Comparison of ENCODE assay signal across 17 mouse cellular contexts in genomic region chr3:132934649-132935048, GRCm38 (mm10). TPM values are rescaled to one million over a fixed set of nuclear protein-coding genes. Genes with fewer than 3 reads are reported as not detected.
DNase-seq lines count a peak whose midpoint lies in the region; ATAC-seq and TF ChIP-seq lines count a peak whose summit lies in the region.
"Had no signal": no experiment of that assay in that cellular context is flagged by ENCODE, and none has a peak within 500 bp of the region (broad histone marks: within the 10 kb centered on the region; RNA-seq: fewer than 3 reads in every experiment).

No protein-coding gene starts in this region.

- 34% methylated on average over 2 of the region's 2 CpGs for WGBS in lung, embryonic 16.5 days
- 19% methylated on average over 2 of the region's 2 CpGs for WGBS in forebrain, postnatal 0 days
- 21% methylated on average over 2 of the region's 2 CpGs for WGBS in midbrain, postnatal 0 days

- H3K27ac ChIP-seq in lung, embryonic 16.5 days (ENCODE audit: low read length), result no peak overlapping the region
- no peak overlapping the region for H3K27ac ChIP-seq in forebrain, postnatal 0 days (ENCODE audit: low read depth, low read length)
- no peak overlapping the region for H3K27ac ChIP-seq in midbrain, postnatal 0 days (ENCODE audit: low read depth, low read length)
- H3K27ac ChIP-seq: intestine, embryonic 15.5 days; kidney, embryonic 15.5 days had no signal

- no peaks in the 10 kb centered on the region for H3K9me3 ChIP-seq in lung, embryonic 16.5 days (ENCODE audit: control insufficient read depth, low read length)
- no peaks in the 10 kb centered on the region for H3K9me3 ChIP-seq in forebrain, postnatal 0 days (ENCODE audit: low read length)
- no peaks in the 10 kb centered on the region for H3K9me3 ChIP-seq in midbrain, postnatal 0 days (ENCODE audit: low read length)
- H3K9me3 ChIP-seq: heart, embryonic 12.5 days; intestine, embryonic 15.5 days; kidney, embryonic 15.5 days had no signal

- no peak for TF ChIP-seq CTCF in forebrain, postnatal 0 days (IDR thresholded peaks at IDR 0.05; ENCODE audit: low read depth)
- TF ChIP-seq CTCF in midbrain, postnatal 0 days (IDR thresholded peaks at IDR 0.05), result no peak

- no peaks in the 10 kb centered on the region for H3K36me3 ChIP-seq in lung, embryonic 16.5 days (ENCODE audit: control insufficient read depth, insufficient read depth, low read length)
- H3K36me3 ChIP-seq in forebrain, postnatal 0 days (ENCODE audit: insufficient read depth), result no peaks in the 10 kb centered on the region
- no peaks in the 10 kb centered on the region for H3K36me3 ChIP-seq in midbrain, postnatal 0 days (ENCODE audit: insufficient read depth, low read length)
- H3K36me3 ChIP-seq: heart, embryonic 12.5 days; intestine, embryonic 15.5 days; kidney, embryonic 15.5 days had no signal

- no peaks in the 10 kb centered on the region for H3K27me3 ChIP-seq in lung, embryonic 16.5 days (ENCODE audit: control insufficient read depth, insufficient read depth, low read depth, low read length)
- H3K27me3 ChIP-seq in forebrain, postnatal 0 days (ENCODE audit: insufficient read depth, low read length), result no peaks in the 10 kb centered on the region
- H3K27me3 ChIP-seq in midbrain, postnatal 0 days (ENCODE audit: insufficient read depth, low read length), result no peaks in the 10 kb centered on the region
- H3K27me3 ChIP-seq: heart, embryonic 12.5 days; intestine, embryonic 15.5 days; kidney, embryonic 15.5 days had no signal

- ATAC-seq in lung, embryonic 16.5 days (ENCODE audit: low read depth), result 0 out of 2 replicates have a peak, but pooled peaks have one; percentile 32
- ATAC-seq in forebrain, postnatal 0 days, result 0 out of 2 replicates have a peak, but pooled peaks have one; percentile 27
- 0 out of 2 replicates have a peak, but pooled peaks have one; percentile 41 for ATAC-seq in midbrain, postnatal 0 days (ENCODE audit: low FRiP score)
- ATAC-seq: intestine, embryonic 15.5 days had no signal

- no peak overlapping the region for H3K9ac ChIP-seq in lung, embryonic 16.5 days (ENCODE audit: low read length)
- no peak overlapping the region for H3K9ac ChIP-seq in forebrain, postnatal 0 days
- H3K9ac ChIP-seq in midbrain, postnatal 0 days (replicated peaks; ENCODE audit: low read length, poor library complexity, severe bottlenecking), result no peak overlapping the region
- H3K9ac ChIP-seq: heart, embryonic 12.5 days; intestine, embryonic 15.5 days; kidney, embryonic 15.5 days had no signal

- peaks cover 22% of the 10 kb centered on the region for H3K4me1 ChIP-seq in lung, embryonic 16.5 days (replicated peaks; ENCODE audit: control insufficient read depth, insufficient read depth, low read length)
- H3K4me1 ChIP-seq in forebrain, postnatal 0 days (ENCODE audit: insufficient read depth), result no peaks in the 10 kb centered on the region
- no peaks in the 10 kb centered on the region for H3K4me1 ChIP-seq in midbrain, postnatal 0 days (ENCODE audit: insufficient read depth, low read length)
- H3K4me1 ChIP-seq: heart, embryonic 12.5 days; intestine, embryonic 15.5 days; kidney, embryonic 15.5 days had no signal

- DNase-seq in heart, adult 11 months, result peak; percentile 61
- DNase-seq in heart, adult 9 months (ENCODE audit: low spot score in 2 of 2), result no peak
- no peak for DNase-seq in lung, postnatal 36 days
- DNase-seq in forebrain, postnatal 0 days, result no peak
- DNase-seq in midbrain, postnatal 0 days (ENCODE audit: low spot score), result peak; percentile 57
- no peak for DNase-seq in embryo, embryonic 10 days (ENCODE audit: low spot score)
- DNase-seq in cerebellum, adult 8-10 months, result no peak
- DNase-seq: adrenal gland, postnatal 36 days; cerebellum, adult 9-11 months; embryo, embryonic 11 days; gastrocnemius, postnatal 14 days; lung, adult 2 months had no signal

- no peak overlapping the region for H3K4me3 ChIP-seq in lung, embryonic 16.5 days (ENCODE audit: low read length)
- no peak overlapping the region for H3K4me3 ChIP-seq in forebrain, postnatal 0 days (ENCODE audit: low read depth, low read length)
- no peak overlapping the region for H3K4me3 ChIP-seq in midbrain, postnatal 0 days (ENCODE audit: low read depth, low read length)
- H3K4me3 ChIP-seq: heart, embryonic 12.5 days; intestine, embryonic 15.5 days; kidney, embryonic 15.5 days had no signal

- H3K4me2 ChIP-seq in lung, embryonic 16.5 days (ENCODE audit: low read depth, low read length), result no peak overlapping the region
- no peak overlapping the region for H3K4me2 ChIP-seq in forebrain, postnatal 0 days (ENCODE audit: low read depth)
- no peak overlapping the region for H3K4me2 ChIP-seq in midbrain, postnatal 0 days (ENCODE audit: low read depth, low read length, poor library complexity, severe bottlenecking)
- H3K4me2 ChIP-seq: heart, embryonic 12.5 days; intestine, embryonic 15.5 days; kidney, embryonic 15.5 days had no signal

RNA-seq across cellular contexts. Expression of gene Npnt, which starts 15.4 kb away (rescaled TPM):
- 135 and 143 TPM in 2 replicates for polyA plus RNA-seq in lung, embryonic 16.5 days (2015; fragmentation: Nextera tagmentation; extraction: Ambion mirVana)
- 6.8 and 9.0 TPM in 2 replicates for total RNA-seq in forebrain, postnatal 0 days (2014; rRNA removed)
- 9.0 and 14.3 TPM in 2 replicates for polyA plus RNA-seq in forebrain, postnatal 0 days (2015; fragmentation: Nextera tagmentation; extraction: Ambion mirVana)
- 20.9 and 21.9 TPM in 2 replicates for total RNA-seq in midbrain, postnatal 0 days (2014; rRNA removed)
- 36.4 and 43.8 TPM in 2 replicates for polyA plus RNA-seq in midbrain, postnatal 0 days (2015; fragmentation: Nextera tagmentation; extraction: Ambion mirVana)
- total RNA-seq: megakaryocyte-erythroid progenitor cell, adult 5-6 weeks had no signal

Comparison
In these comparisons a context has a peak if more than half of its experiments do, and no peak if none do; other contexts are left out.
1. DNase-seq: peak in heart, adult 11 months (single experiment) and midbrain, postnatal 0 days (single experiment); none in heart, adult 9 months (0 of 2), lung, postnatal 36 days (single experiment), forebrain, postnatal 0 days (single experiment), embryo, embryonic 10 days (single experiment) and cerebellum, adult 8-10 months (single experiment).
2. Peak in every context shown above with its lines, with median percentiles within 50 percentile points of each other: ATAC-seq.